Mouse (Mus musculus): Measurements from ENCODE around the gene Ascc1.

Gene Ascc1

GRCm38 (mm10) chr10:60077736-60078560 is 75.3 kb downstream of the Ascc1 start:
- peak in 1 of 2 experiments; percentile 62 for DNase-seq (ENCODE audit: inconsistent age in 2 of 2, low spot score in 1 of 2)

DNA sequence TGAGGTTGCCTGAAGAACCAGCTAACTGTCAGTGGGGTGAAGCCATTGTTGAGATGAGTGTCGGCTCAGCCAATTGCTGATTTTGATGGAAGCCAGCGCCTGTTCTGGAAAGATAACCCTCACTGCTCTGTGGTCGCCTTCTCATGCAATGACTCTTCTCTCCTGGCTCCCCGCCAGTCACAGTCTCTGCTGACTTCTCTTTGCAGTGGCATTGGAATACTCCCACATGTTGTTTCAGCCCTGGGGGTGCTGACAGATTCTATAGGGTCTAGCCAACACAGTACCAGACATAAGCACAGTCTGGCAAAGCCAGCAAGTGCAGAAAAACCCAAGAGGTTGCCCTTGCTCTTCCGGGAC is 75.9 kb downstream of the Ascc1 start:
- peak; percentile 86 to 92 for DNase-seq (ENCODE audit: inconsistent age in 2 of 2, low spot score in 1 of 2)

DNA sequence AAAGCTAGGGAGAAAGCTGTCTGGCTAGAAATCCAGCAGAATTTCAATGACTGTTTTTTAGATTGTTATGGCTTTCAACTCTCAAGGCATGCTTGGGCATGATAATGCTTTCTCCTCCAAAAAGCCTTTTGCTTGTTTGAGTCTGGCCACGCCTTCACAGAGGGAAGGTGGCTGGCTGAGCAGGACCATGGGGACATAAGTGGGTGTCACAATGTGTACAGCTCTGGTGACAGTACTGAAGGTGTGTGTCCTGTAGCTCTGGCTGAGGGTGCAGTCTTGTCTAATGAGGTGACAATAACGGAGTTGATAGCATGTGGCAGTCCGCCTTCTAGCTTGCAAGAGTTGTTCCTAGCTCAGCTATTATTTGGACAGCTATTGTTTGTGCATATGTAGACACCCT is 77.6 kb downstream of the Ascc1 start:
- DNase-seq (ENCODE audit: inconsistent age in 2 of 2, low spot score in 1 of 2) = peak in 1 of 2 experiments; percentile 29

GRCm38 (mm10) chr10:60080601-60080981 is 78.0 kb downstream of the Ascc1 start:
- peak in 1 of 2 experiments; percentile 56 for DNase-seq (ENCODE audit: inconsistent age in 2 of 2, low spot score in 1 of 2)

GRCm38 (mm10) chr10:60080982-60081825 is 78.6 kb downstream of the Ascc1 start:
- peak in 1 of 2 experiments; percentile 63 for DNase-seq (ENCODE audit: inconsistent age in 2 of 2, low spot score in 1 of 2)

- DNase-seq (ENCODE audit: inconsistent age in 2 of 2, low spot score in 1 of 2) = peak; percentile 84 to 89
These were observed 79.3 kb downstream of the Ascc1 start for GRCm38 (mm10) chr10:60081905-60082304.

GRCm38 (mm10) chr10:60084065-60084464 is 81.5 kb downstream of the Ascc1 start:
- DNase-seq (ENCODE audit: inconsistent age in 2 of 2, low spot score in 1 of 2) = no peak

DNA sequence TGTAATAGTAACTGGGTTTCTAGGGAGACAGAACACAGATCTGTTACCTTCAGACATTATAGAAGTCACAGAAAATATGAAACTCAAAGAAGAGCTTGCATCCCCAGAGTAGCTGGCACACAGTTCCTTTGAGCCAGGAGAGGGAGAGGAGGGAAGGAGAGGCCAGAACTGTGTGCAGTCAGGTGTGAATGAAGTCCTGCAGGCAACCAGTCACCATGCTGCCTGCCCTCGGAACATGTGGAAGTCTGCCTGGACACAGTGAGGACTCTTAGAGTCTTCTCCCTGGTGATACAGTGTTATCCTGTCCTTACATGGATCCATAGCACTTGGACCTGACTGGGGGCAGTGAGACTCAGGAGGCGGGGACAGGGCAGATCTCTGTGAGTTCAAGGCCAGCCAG is 89.7 kb downstream of the Ascc1 start:
- DNase-seq (ENCODE audit: inconsistent age in 2 of 2, low spot score in 1 of 2) = no peak

DNA sequence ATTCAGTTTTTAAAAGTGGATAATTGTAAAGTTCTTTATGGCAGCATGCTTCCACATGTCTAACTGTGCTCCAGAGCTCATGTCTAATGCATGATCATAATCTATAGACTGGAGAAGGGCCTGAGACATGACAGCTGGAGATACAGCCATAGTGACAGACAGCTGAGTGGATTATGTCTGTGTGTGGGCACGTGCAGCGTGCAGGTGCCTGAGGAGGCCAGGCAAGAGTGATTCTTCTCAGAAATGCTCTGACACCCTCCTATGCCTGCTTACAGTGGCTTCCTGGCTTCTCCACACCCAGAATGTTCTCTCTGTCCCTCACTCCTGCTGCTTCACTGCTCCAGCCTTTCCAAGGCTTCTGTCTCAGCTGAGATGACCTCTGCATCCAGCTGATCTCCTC is 91.1 kb downstream of the Ascc1 start:
- DNase-seq (ENCODE audit: inconsistent age in 2 of 2, low spot score in 1 of 2) = no peak

DNA sequence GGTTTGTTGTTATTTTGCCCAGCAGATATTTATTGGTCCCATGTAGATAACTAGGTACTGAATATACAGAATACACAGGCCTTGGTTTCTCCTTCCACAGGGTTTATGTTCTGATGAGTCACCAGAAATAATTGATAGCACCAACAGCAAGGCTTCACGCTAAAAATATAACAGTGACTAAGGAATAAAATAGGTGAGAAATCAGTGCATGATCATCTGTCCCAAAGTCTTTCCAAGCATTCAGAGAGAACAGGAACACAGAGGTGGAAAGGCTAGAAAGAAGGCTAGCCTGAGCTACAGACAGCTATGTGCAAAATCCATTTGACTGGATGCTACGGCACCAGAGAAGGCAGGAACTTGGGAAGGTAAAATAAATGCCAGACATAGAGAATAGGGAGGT is 93.0 kb downstream of the Ascc1 start:
- DNase-seq (ENCODE audit: inconsistent age in 2 of 2, low spot score in 1 of 2) = peak in 1 of 2 experiments; percentile 52

- DNase-seq (ENCODE audit: inconsistent age in 2 of 2, low spot score in 1 of 2) = no peak
These were observed 93.7 kb downstream of the Ascc1 start for GRCm38 (mm10) chr10:60096302-60096701.

DNA sequence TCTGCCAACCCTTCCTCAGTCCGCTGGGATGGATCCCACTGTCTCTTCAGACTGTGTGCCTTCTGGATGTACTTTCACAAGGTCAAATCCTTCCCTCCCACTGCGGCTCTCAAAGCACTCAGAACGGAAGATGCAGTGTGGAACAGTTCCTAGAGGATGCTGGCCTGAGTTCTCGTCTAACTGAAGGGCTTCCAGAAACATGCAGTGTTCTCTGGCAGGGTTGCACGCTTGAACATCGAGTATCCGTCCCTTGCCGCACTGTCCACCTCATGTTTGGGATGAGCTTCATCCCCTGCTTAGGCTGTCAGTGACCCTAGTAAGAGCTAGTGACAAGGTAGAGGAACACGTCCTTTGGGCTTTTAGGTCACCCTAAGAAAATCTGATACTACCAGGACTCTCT is 94.5 kb downstream of the Ascc1 start:
- DNase-seq (ENCODE audit: inconsistent age in 2 of 2, low spot score in 1 of 2) = no peak

GRCm38 (mm10) chr10:60097774-60098173 is 95.2 kb downstream of the Ascc1 start:
- no peak for DNase-seq (ENCODE audit: inconsistent age in 2 of 2, low spot score in 1 of 2)

DNA sequence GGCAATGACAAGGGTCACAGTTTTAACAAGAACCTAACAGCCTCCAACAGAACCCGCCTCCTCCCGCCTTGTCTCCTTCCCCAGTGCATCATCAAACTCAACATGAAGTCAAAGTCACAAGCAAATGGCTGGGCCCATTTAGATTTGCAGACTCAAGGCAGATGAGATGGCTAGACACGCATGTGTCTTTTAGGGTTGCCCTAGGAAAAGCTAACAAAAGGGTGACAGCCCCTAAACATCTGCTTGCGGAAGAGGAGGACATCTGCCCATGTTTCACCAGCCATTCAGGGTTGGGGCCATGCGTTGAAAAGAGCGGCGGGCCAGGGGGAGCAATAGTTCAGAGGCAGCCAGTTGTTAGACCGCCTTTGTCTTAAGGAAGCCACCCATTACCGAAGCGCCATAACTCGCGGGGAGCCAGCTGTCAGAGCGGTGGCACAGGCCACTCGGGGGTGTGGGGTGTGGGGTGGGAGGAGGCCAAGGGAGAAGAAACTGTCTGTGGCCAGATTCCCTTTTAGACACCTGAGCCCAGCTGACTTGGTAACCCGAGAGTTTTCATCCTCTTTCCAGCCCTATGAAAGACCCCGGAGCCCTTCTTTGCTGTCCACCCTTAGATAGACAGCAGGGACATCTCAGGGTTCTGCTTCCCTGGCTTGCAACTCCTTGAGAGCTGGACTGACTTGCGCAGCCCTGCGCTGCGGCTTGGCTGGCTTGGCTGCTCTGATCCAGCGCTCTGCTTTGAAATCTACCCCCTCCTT is 103.0 kb downstream of the Ascc1 start:
- DNase-seq (ENCODE audit: inconsistent age in 2 of 2, low spot score in 1 of 2) = peak in 1 of 2 experiments; percentile 47

GRCm38 (mm10) chr10:60106146-60106530 is 103.5 kb downstream of the Ascc1 start, which contains the start of gene Spock2:
Spock2 (plus strand) TSS chr10:60106219.
- peak; percentile 60 to 77 for DNase-seq (ENCODE audit: inconsistent age in 2 of 2, low spot score in 1 of 2)

- peak; percentile 46 to 78 for DNase-seq (ENCODE audit: inconsistent age in 2 of 2, low spot score in 1 of 2)
These were observed 104.1 kb downstream of the Ascc1 start for GRCm38 (mm10) chr10:60106531-60107186.

DNA sequence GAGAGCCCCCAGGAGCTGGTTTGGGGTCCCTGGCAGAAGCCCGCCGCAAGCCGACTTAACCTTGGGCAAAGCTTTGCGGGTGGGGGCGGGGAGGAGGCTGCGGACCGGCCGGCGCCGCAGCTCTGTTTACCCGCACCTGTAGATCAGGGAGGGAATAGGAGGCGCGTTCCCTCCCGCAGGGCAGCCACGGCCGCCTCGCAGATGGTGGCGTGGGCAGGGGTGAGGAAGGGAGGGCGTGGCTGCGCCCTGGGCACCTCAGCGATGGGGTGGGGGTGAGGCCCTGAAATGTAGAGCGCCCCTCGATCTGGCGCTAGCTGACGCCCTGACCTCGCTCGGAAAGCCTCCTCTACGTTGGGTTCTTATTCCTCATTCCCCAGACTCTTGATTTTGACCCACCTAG is 104.8 kb downstream of the Ascc1 start:
- peak; percentile 35 to 54 for DNase-seq (ENCODE audit: inconsistent age in 2 of 2, low spot score in 1 of 2)

DNA sequence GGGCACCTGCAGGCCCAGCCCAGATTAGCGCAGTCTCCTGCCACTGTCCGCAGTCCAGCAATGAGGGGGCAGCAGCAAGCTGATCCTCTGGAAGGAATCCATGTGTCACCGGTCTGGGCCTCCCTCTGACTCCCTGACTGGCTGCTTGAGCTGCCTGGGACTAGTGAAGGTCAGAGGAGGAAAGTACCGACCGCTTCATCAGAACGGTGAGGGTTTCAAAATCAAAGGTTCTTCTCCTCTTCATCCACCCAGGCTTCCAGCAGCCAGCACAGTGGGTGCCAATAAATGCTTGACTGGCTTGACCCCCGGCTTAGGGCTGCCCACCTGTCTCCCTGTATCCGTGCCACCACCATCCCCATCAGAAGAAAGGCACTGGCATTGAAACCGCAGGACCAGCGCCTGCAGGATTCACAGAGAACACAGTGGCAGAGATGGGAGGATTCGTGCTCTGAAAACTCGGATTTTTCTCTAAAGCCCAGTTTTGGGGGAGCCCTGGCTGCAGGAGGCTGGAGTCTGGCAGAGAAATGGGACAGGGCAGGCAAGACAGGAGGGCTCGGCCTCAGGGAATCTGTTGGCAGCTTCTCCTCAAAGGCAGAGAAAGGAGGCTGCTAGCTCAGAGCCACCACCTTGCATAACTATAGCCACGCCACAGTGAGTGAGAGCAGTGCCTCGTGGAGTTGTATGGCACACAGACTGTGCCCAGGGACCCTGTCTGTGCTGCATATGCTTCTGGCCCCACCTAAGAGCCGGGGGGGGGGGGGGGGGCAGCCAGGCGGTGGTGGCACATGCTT is 105.9 kb downstream of the Ascc1 start:
- no peak for DNase-seq (ENCODE audit: inconsistent age in 2 of 2, low spot score in 1 of 2)

DNA sequence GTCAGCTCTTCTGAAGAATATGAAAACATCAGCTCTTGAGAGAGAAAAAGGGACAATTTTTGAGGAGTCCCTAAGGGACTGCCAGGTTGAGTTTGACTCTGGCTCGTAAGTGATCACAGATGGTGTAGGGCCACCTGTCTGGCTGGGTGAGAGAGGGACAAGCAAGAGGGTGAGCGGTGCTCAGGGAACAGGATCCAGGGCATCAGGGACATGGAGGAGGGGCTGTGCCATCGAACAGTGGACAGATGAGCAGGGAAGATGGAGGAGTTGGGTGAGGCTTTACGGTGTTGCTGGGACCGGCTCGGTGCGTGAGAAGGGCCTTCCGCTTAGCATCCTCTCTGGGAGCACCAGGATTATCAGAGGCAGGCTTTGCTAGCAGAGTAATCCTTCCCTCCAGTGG is 106.7 kb downstream of the Ascc1 start:
- DNase-seq (ENCODE audit: inconsistent age in 2 of 2, low spot score in 1 of 2) = no peak

DNA sequence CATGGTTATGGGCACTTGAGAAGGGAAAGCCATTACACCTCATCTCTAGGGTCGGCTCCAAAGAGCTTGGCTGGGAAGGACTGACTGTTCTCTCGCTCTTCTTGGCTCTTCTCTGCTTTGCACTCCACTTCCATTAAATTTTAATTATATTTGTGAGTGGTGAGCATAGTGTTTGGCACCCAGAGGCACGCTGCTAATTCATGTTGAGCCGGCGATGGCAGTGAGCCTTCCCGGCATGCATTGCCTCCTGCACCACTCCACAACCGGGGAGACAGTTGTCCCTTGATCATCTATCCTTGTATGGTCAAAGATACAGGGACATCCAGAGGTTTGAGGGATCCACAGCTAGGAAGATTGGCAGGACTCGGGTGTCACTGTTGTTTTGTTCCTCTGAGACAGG is 107.4 kb downstream of the Ascc1 start:
- DNase-seq (ENCODE audit: inconsistent age in 2 of 2, low spot score in 1 of 2) = no peak
